In genomic region chr9:26993118-26993517, GRCm38 (mm10) we compare ENCODE assay signal across 21 mouse cellular contexts. TPM values are rescaled to one million over a fixed set of nuclear protein-coding genes. Genes with fewer than 3 reads are reported as not detected.
DNase-seq lines count a peak whose midpoint lies in the region; ATAC-seq lines count a peak whose summit lies in the region.
"Had no signal": no experiment of that assay in that cellular context is flagged by ENCODE, and none has a peak within 500 bp of the region (broad histone marks: within the 10 kb centered on the region; RNA-seq: fewer than 3 reads in every experiment).

No protein-coding gene starts in this region.

- peaks cover 31% of the 10 kb centered on the region for H3K36me3 ChIP-seq in kidney, embryonic 14.5 days (ENCODE audit: control insufficient read depth, insufficient read depth, low read length)
- peaks cover 18% of the 10 kb centered on the region for H3K36me3 ChIP-seq in lung, embryonic 16.5 days (ENCODE audit: control insufficient read depth, insufficient read depth, low read length)

- no peaks in the 10 kb centered on the region for H3K9me3 ChIP-seq in kidney, embryonic 14.5 days (ENCODE audit: control insufficient read depth, low read length)
- no peaks in the 10 kb centered on the region for H3K9me3 ChIP-seq in lung, embryonic 16.5 days (ENCODE audit: control insufficient read depth, low read length)
- H3K9me3 ChIP-seq: midbrain, embryonic 13.5 days had no signal

- DNase-seq in cerebellum, adult 9-10 months, result peak; percentile 66
- no peak for DNase-seq in cerebellum, adult 8-10 months
- peak; percentile 17 for DNase-seq in kidney, postnatal 14 days
- no peak for DNase-seq in lung, adult 18-20 months
- peak; percentile 5 for DNase-seq in lung, postnatal 25 days (ENCODE audit: low spot score)
- DNase-seq in thymus, adult 18-20 months, result no peak
- DNase-seq: adrenal gland, postnatal 36 days; gastrocnemius, postnatal 25 days; heart, adult 2 months; heart, postnatal 4 days; kidney, adult 18-20 months; kidney, postnatal 25 days; right cerebral cortex, postnatal 14 days had no signal

- H3K4me3 ChIP-seq in kidney, embryonic 14.5 days (ENCODE audit: low read length), result no peak overlapping the region
- H3K4me3 ChIP-seq in lung, embryonic 16.5 days (ENCODE audit: low read length), result no peak overlapping the region
- H3K4me3 ChIP-seq: heart, adult 2 months; left cerebral cortex, adult 2 months; midbrain, embryonic 13.5 days had no signal

- H3K4me2 ChIP-seq in kidney, embryonic 14.5 days (replicated peaks; ENCODE audit: low read depth, low read length), result no peak overlapping the region
- no peak overlapping the region for H3K4me2 ChIP-seq in lung, embryonic 16.5 days (ENCODE audit: low read depth, low read length)
- H3K4me2 ChIP-seq: hindbrain, embryonic 14.5 days; midbrain, embryonic 13.5 days had no signal

- H3K27ac ChIP-seq in kidney, embryonic 14.5 days (ENCODE audit: low read depth, low read length), result no peak overlapping the region
- H3K27ac ChIP-seq in lung, embryonic 16.5 days (ENCODE audit: low read length), result no peak overlapping the region
- H3K27ac ChIP-seq: heart, adult 2 months; hindbrain, embryonic 14.5 days; left cerebral cortex, adult 2 months; liver, embryonic 14.5 days; midbrain, embryonic 13.5 days had no signal

- H3K27me3 ChIP-seq in kidney, embryonic 14.5 days (ENCODE audit: control insufficient read depth, insufficient read depth, low read length), result no peaks in the 10 kb centered on the region
- no peaks in the 10 kb centered on the region for H3K27me3 ChIP-seq in lung, embryonic 16.5 days (ENCODE audit: control insufficient read depth, insufficient read depth, low read depth, low read length)
- H3K27me3 ChIP-seq: midbrain, embryonic 13.5 days had no signal

- no peak overlapping the region for H3K9ac ChIP-seq in kidney, embryonic 14.5 days (ENCODE audit: low read depth, low read length)
- no peak overlapping the region for H3K9ac ChIP-seq in lung, embryonic 16.5 days (ENCODE audit: low read length)
- H3K9ac ChIP-seq: hindbrain, embryonic 14.5 days; liver, embryonic 14.5 days; midbrain, embryonic 13.5 days had no signal

- WGBS in kidney, embryonic 14.5 days, result 95% methylated on average over 10 of the region's 10 CpGs
- 70% methylated on average over 10 of the region's 10 CpGs for WGBS in lung, embryonic 16.5 days

- no peak for ATAC-seq in kidney, embryonic 14.5 days (ENCODE audit: low FRiP score, low TSS enrichment)
- ATAC-seq in lung, embryonic 16.5 days (ENCODE audit: low read depth), result peak; percentile 81
- ATAC-seq: forebrain, embryonic 16.5 days; inflammation-experienced regulatory T-cells, adult 6 months; midbrain, embryonic 13.5 days had no signal

- H3K4me1 ChIP-seq in kidney, embryonic 14.5 days (ENCODE audit: control insufficient read depth, insufficient read depth, low read length), result no peaks in the 10 kb centered on the region
- H3K4me1 ChIP-seq in lung, embryonic 16.5 days (replicated peaks; ENCODE audit: control insufficient read depth, insufficient read depth, low read length), result peaks cover 3% of the 10 kb centered on the region; the same call in 1 of the 2 replicates

RNA-seq across cellular contexts. Expression of gene Acad8, which starts 6.2 kb away (rescaled TPM):
- 36.2 and 40.6 TPM in 2 replicates for polyA plus RNA-seq in kidney, embryonic 14.5 days (2014; fragmentation: Nextera tagmentation; extraction: Ambion mirVana)
- 49.5 and 53.8 TPM in 2 replicates for polyA plus RNA-seq in lung, embryonic 16.5 days (2015; fragmentation: Nextera tagmentation; extraction: Ambion mirVana)

RNA-seq across cellular contexts. Expression of gene Thyn1, which starts 6.4 kb away (rescaled TPM):
- 173 and 224 TPM in 2 replicates for polyA plus RNA-seq in kidney, embryonic 14.5 days (2014; fragmentation: Nextera tagmentation; extraction: Ambion mirVana)
- 112 and 123 TPM in 2 replicates for polyA plus RNA-seq in lung, embryonic 16.5 days (2015; fragmentation: Nextera tagmentation; extraction: Ambion mirVana)

RNA-seq across cellular contexts. Expression of gene Vps26b, which starts 36.7 kb away (rescaled TPM):
- 24.1 and 42.3 TPM in 2 replicates for polyA plus RNA-seq in kidney, embryonic 14.5 days (2014; fragmentation: Nextera tagmentation; extraction: Ambion mirVana)
- polyA plus RNA-seq in lung, embryonic 16.5 days (2015; fragmentation: Nextera tagmentation; extraction: Ambion mirVana), result 25.1 and 27.6 TPM in 2 replicates

RNA-seq across cellular contexts. Expression of gene Ncapd3, which starts 36.9 kb away (rescaled TPM):
- 25.6 and 41.3 TPM in 2 replicates for polyA plus RNA-seq in kidney, embryonic 14.5 days (2014; fragmentation: Nextera tagmentation; extraction: Ambion mirVana)
- 34.4 and 35.1 TPM in 2 replicates for polyA plus RNA-seq in lung, embryonic 16.5 days (2015; fragmentation: Nextera tagmentation; extraction: Ambion mirVana)

Comparison
In these comparisons a context has a peak if more than half of its experiments do, and no peak if none do; other contexts are left out.
1. DNase-seq: peak in cerebellum, adult 9-10 months (single experiment), kidney, postnatal 14 days (single experiment) and lung, postnatal 25 days (single experiment); none in cerebellum, adult 8-10 months (single experiment), lung, adult 18-20 months (0 of 2) and thymus, adult 18-20 months (0 of 2).